Comparison of ENCODE assay signal across 8 mouse cellular contexts in genomic region chr14:54572790-54573736, GRCm38 (mm10). TPM values are rescaled to one million over a fixed set of nuclear protein-coding genes. Genes with fewer than 3 reads are reported as not detected.
DNase-seq lines count a peak whose midpoint lies in the region; ATAC-seq and TF ChIP-seq lines count a peak whose summit lies in the region.
"Had no signal": no experiment of that assay in that cellular context is flagged by ENCODE, and none has a peak within 500 bp of the region (broad histone marks: within the 10 kb centered on the region; RNA-seq: fewer than 3 reads in every experiment).

No protein-coding gene starts in this region.

- no peak for TF ChIP-seq CTCF in liver, postnatal 0 days (IDR thresholded peaks at IDR 0.05; ENCODE audit: low read depth)

- intact Hi-C loops in gastrocnemius, postnatal 36 days (cut with DNase I) = no loop called here

- peak; percentile 98 for DNase-seq in R1 (ENCODE audit: low read depth, low spot score)
- DNase-seq in embryonic facial prominence, embryonic 14.5 days (ENCODE audit: low spot score) = peak; percentile 89
- peak; percentile 62 for DNase-seq in liver, postnatal 0 days
- peak; percentile 91 for DNase-seq in retina, postnatal 1 day
- DNase-seq in gastrocnemius, postnatal 36 days = no peak
- no peak for DNase-seq in left cerebral cortex, adult 9 months (ENCODE audit: low spot score in 2 of 2)

- ATAC-seq in embryonic facial prominence, embryonic 14.5 days (ENCODE audit: low read depth) = peak; percentile 31
- ATAC-seq in intestine, embryonic 15.5 days = peak; percentile 72
- peak; percentile 59 for ATAC-seq in liver, postnatal 0 days

- peak overlapping the region; percentile 72 for H3K4me3 ChIP-seq in embryonic facial prominence, embryonic 14.5 days (ENCODE audit: low read depth, low read length)
- H3K4me3 ChIP-seq in intestine, embryonic 15.5 days (replicated peaks) = peak overlapping the region; percentile 17
- H3K4me3 ChIP-seq in liver, postnatal 0 days (ENCODE audit: low read depth, low read length) = no peak overlapping the region

- H3K4me1 ChIP-seq in embryonic facial prominence, embryonic 14.5 days (ENCODE audit: control insufficient read depth, insufficient read depth, low read length) = peaks cover 23% of the 10 kb centered on the region
- peaks cover 43% of the 10 kb centered on the region for H3K4me1 ChIP-seq in intestine, embryonic 15.5 days (replicated peaks)
- peaks cover 39% of the 10 kb centered on the region for H3K4me1 ChIP-seq in liver, postnatal 0 days (ENCODE audit: insufficient read depth)

- H3K36me3 ChIP-seq in embryonic facial prominence, embryonic 14.5 days (ENCODE audit: control insufficient read depth, insufficient read depth, low read length) = peaks cover 53% of the 10 kb centered on the region
- peaks cover 22% of the 10 kb centered on the region for H3K36me3 ChIP-seq in intestine, embryonic 15.5 days
- H3K36me3 ChIP-seq in liver, postnatal 0 days (replicated peaks; ENCODE audit: insufficient read depth, low read length) = peaks cover 3% of the 10 kb centered on the region; the same call in 1 of the 2 replicates

- H3K9ac ChIP-seq in embryonic facial prominence, embryonic 14.5 days (ENCODE audit: low read depth, low read length) = peak overlapping the region; percentile 84
- peak overlapping the region; percentile 20; the same call in 1 of the 2 replicates for H3K9ac ChIP-seq in intestine, embryonic 15.5 days
- peak overlapping the region; percentile 30 for H3K9ac ChIP-seq in liver, postnatal 0 days (replicated peaks)

- peak overlapping the region; percentile 89 for H3K4me2 ChIP-seq in embryonic facial prominence, embryonic 14.5 days (ENCODE audit: low read depth, low read length)
- H3K4me2 ChIP-seq in intestine, embryonic 15.5 days (replicated peaks) = peak overlapping the region; percentile 92
- H3K4me2 ChIP-seq in liver, postnatal 0 days (ENCODE audit: low read depth, low read length) = 0 out of 2 replicates have a peak overlapping the region, but pooled peaks have one; percentile 32

- H3K27me3 ChIP-seq in embryonic facial prominence, embryonic 14.5 days (replicated peaks; ENCODE audit: control insufficient read depth, insufficient read depth, low read length) = no peaks in the 10 kb centered on the region
- no peaks in the 10 kb centered on the region for H3K27me3 ChIP-seq in intestine, embryonic 15.5 days (replicated peaks)
- H3K27me3 ChIP-seq in liver, postnatal 0 days (ENCODE audit: insufficient read depth, low read length) = peaks cover 41% of the 10 kb centered on the region

- TF ChIP-seq EP300 in liver, postnatal 0 days (IDR thresholded peaks at IDR 0.05; ENCODE audit: low read depth) = no peak

- WGBS in embryonic facial prominence, embryonic 14.5 days = 11% methylated on average over 11 of the region's 14 CpGs
- WGBS in intestine, embryonic 15.5 days = 12% methylated on average over 14 of the region's 14 CpGs
- 26% methylated on average over 14 of the region's 14 CpGs for WGBS in liver, postnatal 0 days (ENCODE audit: insufficient replicate concordance)

- H3K9me3 ChIP-seq in embryonic facial prominence, embryonic 14.5 days (ENCODE audit: control insufficient read depth, low read length) = no peaks in the 10 kb centered on the region
- H3K9me3 ChIP-seq in intestine, embryonic 15.5 days = no peaks in the 10 kb centered on the region
- H3K9me3 ChIP-seq in liver, postnatal 0 days (ENCODE audit: low read length) = no peaks in the 10 kb centered on the region

- H3K27ac ChIP-seq in embryonic facial prominence, embryonic 14.5 days (replicated peaks; ENCODE audit: low read depth, low read length) = peak overlapping the region; percentile 63; the same call in 1 of the 2 replicates
- peak overlapping the region; percentile 62 for H3K27ac ChIP-seq in intestine, embryonic 15.5 days
- H3K27ac ChIP-seq in liver, postnatal 0 days (ENCODE audit: low read depth) = peak overlapping the region; percentile 39

RNA-seq across cellular contexts. Expression of gene Ajuba, which starts 4.3 kb away (rescaled TPM):
- polyA plus RNA-seq in embryonic facial prominence, embryonic 14.5 days (2014; fragmentation: Nextera tagmentation; extraction: Ambion mirVana) = 10.7 and 11.7 TPM in 2 replicates
- 18.2 and 19.0 TPM in 2 replicates for polyA plus RNA-seq in intestine, embryonic 15.5 days (2015; fragmentation: Nextera tagmentation; extraction: Ambion mirVana)
- 6.6 and 11.1 TPM in 2 replicates for polyA plus RNA-seq in liver, postnatal 0 days (2015; fragmentation: Nextera tagmentation; extraction: Ambion mirVana)
- total RNA-seq in gastrocnemius, postnatal 36 days (2021) = 1 to 10 TPM; 1.8 to 2.1 TPM

RNA-seq across cellular contexts. Expression of gene Haus4, which starts 18.6 kb away (rescaled TPM):
- polyA plus RNA-seq in embryonic facial prominence, embryonic 14.5 days (2014; fragmentation: Nextera tagmentation; extraction: Ambion mirVana) = 40.4 and 44.3 TPM in 2 replicates
- polyA plus RNA-seq in intestine, embryonic 15.5 days (2015; fragmentation: Nextera tagmentation; extraction: Ambion mirVana) = 53.9 and 57.2 TPM in 2 replicates
- 33.2 and 35.1 TPM in 2 replicates for polyA plus RNA-seq in liver, postnatal 0 days (2015; fragmentation: Nextera tagmentation; extraction: Ambion mirVana)
- 1 to 10 TPM; 3.1 to 3.8 TPM for total RNA-seq in gastrocnemius, postnatal 36 days (2021)

RNA-seq across cellular contexts. Expression of gene 4931414P19Rik, which starts 32.7 kb away (rescaled TPM):
- 4.8 and 5.8 TPM in 2 replicates for polyA plus RNA-seq in embryonic facial prominence, embryonic 14.5 days (2014; fragmentation: Nextera tagmentation; extraction: Ambion mirVana)
- polyA plus RNA-seq in intestine, embryonic 15.5 days (2015; fragmentation: Nextera tagmentation; extraction: Ambion mirVana) = 6.0 and 8.2 TPM in 2 replicates
- 1.2 and 1.4 TPM in 2 replicates for polyA plus RNA-seq in liver, postnatal 0 days (2015; fragmentation: Nextera tagmentation; extraction: Ambion mirVana)
- total RNA-seq in gastrocnemius, postnatal 36 days (2021) = 1 to 10 TPM; 1.5 to 3.3 TPM

RNA-seq across cellular contexts. Expression of gene Psmb5, which starts 44.8 kb away (rescaled TPM):
- polyA plus RNA-seq in embryonic facial prominence, embryonic 14.5 days (2014; fragmentation: Nextera tagmentation; extraction: Ambion mirVana) = 332 and 335 TPM in 2 replicates
- 360 and 408 TPM in 2 replicates for polyA plus RNA-seq in intestine, embryonic 15.5 days (2015; fragmentation: Nextera tagmentation; extraction: Ambion mirVana)
- polyA plus RNA-seq in liver, postnatal 0 days (2015; fragmentation: Nextera tagmentation; extraction: Ambion mirVana) = 148 and 157 TPM in 2 replicates
- total RNA-seq in gastrocnemius, postnatal 36 days (2021) = 100 to 1,000 TPM; 167 to 169 TPM

RNA-seq across cellular contexts. Expression of gene Psmb11, which starts 48.2 kb away (rescaled TPM):
- 0.16 TPM in 1 of 2 replicates, not detected in the other for polyA plus RNA-seq in embryonic facial prominence, embryonic 14.5 days (2014; fragmentation: Nextera tagmentation; extraction: Ambion mirVana)
- not detected in 2 replicates for polyA plus RNA-seq in intestine, embryonic 15.5 days (2015; fragmentation: Nextera tagmentation; extraction: Ambion mirVana)
- polyA plus RNA-seq in liver, postnatal 0 days (2015; fragmentation: Nextera tagmentation; extraction: Ambion mirVana) = not detected in 2 replicates
- total RNA-seq in gastrocnemius, postnatal 36 days (2021) = under 1 TPM in 1 of 2 experiments, not detected in 1; 0.26 TPM
- polyA plus RNA-seq: gonadal fat pad, adult 2 months had no signal

Comparison
In these comparisons a context has a peak if more than half of its experiments do, and no peak if none do; other contexts are left out.
1. DNase-seq: peak in R1 (single experiment), embryonic facial prominence, embryonic 14.5 days (single experiment), liver, postnatal 0 days (single experiment) and retina, postnatal 1 day (single experiment); none in gastrocnemius, postnatal 36 days (0 of 2) and left cerebral cortex, adult 9 months (0 of 2).
2. H3K4me2 ChIP-seq: peak in every context shown above with its lines; median percentile 92 in intestine, embryonic 15.5 days; 89 in embryonic facial prominence, embryonic 14.5 days; 32 in liver, postnatal 0 days.
3. H3K9ac ChIP-seq: peak in every context shown above with its lines; median percentile 84 in embryonic facial prominence, embryonic 14.5 days; 30 in liver, postnatal 0 days; 20 in intestine, embryonic 15.5 days.
4. Peak in every context shown above with its lines, with median percentiles within 50 percentile points of each other: ATAC-seq and H3K27ac ChIP-seq.